Mouse (Mus musculus) ES-E14 (cell line): ENCODE results near the gene Cd48. TPM values are rescaled to one million over a fixed set of nuclear protein-coding genes. Genes with fewer than 3 reads are reported as not detected.
A peak's percentile ranks its signal among the peaks of the same experiment; 100 is the strongest.
"Not testable (repeated sequence)": the region's sequence is repeated elsewhere in the genome, so short reads cannot be mapped to it uniquely, and the experiment has no call there.

Source experiments
- DNase-seq: peaks from one replicate; pipeline ENCODE4 v3.0.0-alpha.2; 2013; ENCODE audit warnings: low read depth, low spot score
- H3K27ac ChIP-seq: 2 replicates; pipeline ENCODE4 v1.5.1; 2012; ENCODE audit warnings: low read depth, mild to moderate bottlenecking, low read length, moderate library complexity, mixed read lengths; ENCODE audit not compliant: poor library complexity, insufficient read depth, severe bottlenecking
- H3K36me3 ChIP-seq: 2 replicates; pipeline ENCODE4 v1.6.1; 2012; ENCODE audit warnings: mild to moderate bottlenecking, low read length, moderate library complexity, mixed read lengths; ENCODE audit not compliant: control insufficient read depth, poor library complexity, insufficient read depth, severe bottlenecking
- H3K4me1 ChIP-seq, 2 experiments: fragments of 150-350 bp in 1 of 2; sonication (generic) in 1 of 2; 2 replicates each; pipeline ENCODE4 v1.6.1; 2012; ENCODE audit warnings: low read length in 2 of 2, mild to moderate bottlenecking in 1 of 2, mixed read lengths in 1 of 2; ENCODE audit not compliant: control insufficient read depth in 2 of 2, insufficient read depth in 2 of 2, poor library complexity in 1 of 2
- H3K4me3 ChIP-seq, 2 experiments: fragments of 150-350 bp in 1 of 2; sonication (generic) in 1 of 2; 2 replicates each; pipeline ENCODE4 v1.5.1; 2012; ENCODE audit warnings: low read length in 2 of 2, low read depth in 1 of 2, mild to moderate bottlenecking in 1 of 2, mixed read lengths in 1 of 2; ENCODE audit not compliant: insufficient read depth in 1 of 2, poor library complexity in 1 of 2, severe bottlenecking in 1 of 2
- H3K9ac ChIP-seq: 2 replicates; pipeline ENCODE4 v1.6.1; 2012; ENCODE audit warnings: low read depth, mild to moderate bottlenecking, low read length, mixed read lengths; ENCODE audit not compliant: poor library complexity, insufficient read depth, severe bottlenecking
- H3K9me3 ChIP-seq: fragments of 150-350 bp; sonication (generic); 2 replicates; pipeline ENCODE4 v1.6.1; 2012; ENCODE audit warnings: low read depth, mild to moderate bottlenecking, low read length; ENCODE audit not compliant: control insufficient read depth, insufficient read depth
- CHD2 ChIP-seq: IDR thresholded peaks from 2 replicates; pipeline ENCODE4 v1.6.1; 2014; ENCODE audit warnings: mild to moderate bottlenecking, low read depth, low read length, inconsistent platforms
- HCFC1 ChIP-seq: IDR thresholded peaks from 2 replicates; pipeline ENCODE4 v1.6.1; 2012; ENCODE audit warnings: low read length, inconsistent platforms, borderline replicate concordance; ENCODE audit not compliant: insufficient read depth
- MAFK ChIP-seq: IDR thresholded peaks from 2 replicates; pipeline ENCODE4 v1.6.1; 2014; ENCODE audit warnings: mild to moderate bottlenecking, low read depth, low read length, inconsistent platforms; ENCODE audit not compliant: insufficient read depth
- ZC3H11A ChIP-seq: IDR thresholded peaks from 2 replicates; pipeline ENCODE4 v1.6.1; 2012; ENCODE audit warnings: low read depth, mild to moderate bottlenecking, inconsistent platforms, low read length, borderline replicate concordance
- ZNF384 ChIP-seq: IDR thresholded peaks from 2 replicates; pipeline ENCODE4 v1.6.1; 2012; ENCODE audit warnings: low read depth, low read length, inconsistent platforms
- in situ Hi-C, 2 experiments: fragments of 600-800 bp; cut with MboI; formaldehyde crosslinking; loops; one replicate each; pipeline ENCODE4 v1.15.1; 2025; ENCODE audit warnings: low sequenced_read_pairs in 2 of 2, inconsistent platforms in 1 of 2; ENCODE audit not compliant: unreplicated experiment in 2 of 2
- total RNA-seq: library from RNA; depleted of rRNA; stranded (reverse); fragments of 300-350 nt; gene quantifications from 2 replicates; pipeline ENCODE4 v1.2.3, GENCODE M21; 2012

Gene Cd48
- total RNA-seq, 1 experiment: 0.22 TPM

DNA sequence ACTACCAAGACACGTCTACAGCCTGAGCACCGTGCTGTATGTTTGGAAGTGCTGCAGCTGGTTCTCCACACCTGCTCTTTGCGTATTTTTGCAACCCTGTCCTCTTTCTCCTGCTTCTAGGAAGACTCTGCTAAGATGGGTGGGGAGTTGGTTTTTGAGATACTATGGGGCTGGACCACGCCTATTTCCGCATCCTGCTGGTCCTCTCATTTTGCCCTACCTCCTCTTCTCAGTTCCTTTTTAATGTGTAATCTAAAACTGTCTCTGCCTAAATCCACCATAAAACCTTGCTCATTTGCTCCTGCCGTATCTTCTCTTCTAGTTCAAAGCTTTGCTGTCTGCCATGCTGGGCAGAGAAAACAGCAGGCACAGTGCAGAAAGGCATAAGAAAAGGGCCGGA, 800 bp upstream of the Cd48 start:
- H3K36me3 ChIP-seq: no peaks in the 10 kb centered on the region
- no peaks in the 10 kb centered on the region for H3K9me3 ChIP-seq
- H3K9ac ChIP-seq: no peak overlapping the region
- TF ChIP-seq MAFK (no peak), CHD2 (no peak), HCFC1 (no peak), ZNF384 (no peak)
- in situ Hi-C loops: no loop called here
- H3K4me3 ChIP-seq: no peak overlapping the region
- no peak overlapping the region for H3K27ac ChIP-seq
- no peaks in the 10 kb centered on the region for H3K4me1 ChIP-seq
- DNase-seq: no peak

DNA sequence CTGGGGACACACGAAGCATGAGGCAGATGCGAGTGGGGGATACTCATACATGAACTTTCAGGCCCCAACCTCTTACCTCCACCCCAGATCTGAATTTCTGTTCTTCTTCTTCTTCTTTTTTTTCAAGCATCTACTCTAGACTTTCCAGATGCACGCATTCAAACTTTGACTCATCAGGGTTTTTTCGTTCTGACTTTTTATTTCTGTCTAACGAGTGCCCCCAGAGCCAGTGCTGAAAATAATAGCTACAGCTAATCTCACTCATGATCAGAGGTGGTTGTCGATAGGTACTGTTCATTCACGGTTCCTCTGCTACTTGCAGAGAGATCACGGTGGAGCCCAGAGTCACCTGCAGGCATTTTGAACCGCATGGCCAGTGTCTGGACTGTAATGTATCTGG, 3.1 kb downstream of the Cd48 start:
- Histone ChIP-seq H3K9ac (no peak overlapping the region), H3K4me3 (no peak overlapping the region), H3K9me3 (no peaks in the 10 kb centered on the region), H3K4me1 (no peaks in the 10 kb centered on the region), H3K27ac (no peak overlapping the region), H3K36me3 (no peaks in the 10 kb centered on the region)
- in situ Hi-C loops: no loop called here
- DNase-seq: no peak
- no peak for TF ChIP-seq MAFK

DNA sequence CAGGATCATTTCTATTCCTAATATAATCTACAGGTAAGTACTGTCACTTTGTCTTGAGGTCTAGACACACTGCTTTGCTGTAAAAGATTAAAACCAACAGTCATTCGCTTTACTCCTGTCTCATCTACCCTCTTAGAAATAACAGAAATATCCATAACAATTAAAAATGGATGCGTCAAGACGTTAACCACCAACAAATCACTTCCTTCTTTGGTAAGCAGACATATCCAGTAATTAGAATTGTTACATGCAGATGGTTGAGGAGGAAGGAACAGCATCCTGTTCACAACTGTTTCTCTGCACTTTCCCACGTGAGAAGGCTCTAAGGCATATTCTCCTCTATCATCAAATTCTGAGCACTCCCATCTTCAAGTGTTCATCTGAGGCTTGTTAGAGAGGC, 5.5 kb downstream of the Cd48 start:
- H3K27ac ChIP-seq: no peak overlapping the region
- H3K9me3 ChIP-seq: no peaks in the 10 kb centered on the region
- H3K4me3 ChIP-seq: no peak overlapping the region
- in situ Hi-C loops: no loop called here
- DNase-seq: no peak
- H3K36me3 ChIP-seq: no peaks in the 10 kb centered on the region
- TF ChIP-seq ZNF384: no peak
- no peak for TF ChIP-seq HCFC1
- TF ChIP-seq CHD2: no peak
- no peak for TF ChIP-seq ZC3H11A
- TF ChIP-seq MAFK: no peak
- H3K4me1 ChIP-seq: no peaks in the 10 kb centered on the region
- no peak overlapping the region for H3K9ac ChIP-seq

DNA sequence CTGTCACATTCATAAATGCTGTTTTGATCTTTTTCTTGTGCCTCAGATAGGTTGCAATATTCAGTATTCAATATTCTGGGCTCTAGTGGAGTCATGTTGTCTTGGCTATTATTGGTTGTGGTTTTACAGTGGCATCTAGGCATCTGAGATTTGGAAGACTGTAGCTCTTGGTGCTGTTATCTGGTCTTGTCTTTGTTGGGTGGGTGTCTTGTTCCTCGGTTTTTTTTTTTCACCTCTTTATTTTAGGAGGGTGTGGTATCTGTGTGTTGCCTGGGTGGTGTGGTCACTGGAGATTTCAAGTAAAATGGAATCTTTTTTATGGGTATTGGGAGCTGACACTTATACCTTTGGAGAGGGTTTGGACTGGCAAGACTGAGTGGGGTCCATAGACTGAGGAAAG, 12.1 kb downstream of the Cd48 start:
- in situ Hi-C loops: no loop called here

DNA sequence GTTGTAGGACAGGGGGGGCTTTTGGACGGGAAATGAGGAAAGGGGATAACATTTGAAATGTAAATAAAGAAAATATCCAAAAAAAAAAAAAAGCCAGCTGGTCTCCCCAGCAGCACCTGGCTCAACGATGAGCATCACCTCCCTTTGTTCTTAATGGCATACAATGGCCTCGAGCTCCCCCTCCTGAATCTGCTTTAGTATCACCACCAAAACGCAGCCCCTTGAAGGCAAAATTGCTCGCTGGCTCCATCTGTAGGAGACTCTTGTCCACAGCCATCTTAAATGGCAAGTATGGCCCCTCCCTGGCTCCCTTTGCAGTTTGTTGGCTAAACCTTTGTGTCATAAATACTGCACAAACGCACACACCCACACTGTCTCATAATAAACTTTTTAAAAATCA, 17.2 kb downstream of the Cd48 start:
- no peaks in the 10 kb centered on the region for H3K4me1 ChIP-seq
- in situ Hi-C loops: no loop called here
- peak; percentile 60 for TF ChIP-seq ZNF384
- TF ChIP-seq ZC3H11A: peak; percentile 51; the same call in 1 of the 2 replicates
- TF ChIP-seq CHD2: no peak
- H3K9ac ChIP-seq: no peak overlapping the region
- no peaks in the 10 kb centered on the region for H3K36me3 ChIP-seq
- DNase-seq: peak; percentile 59
- H3K27ac ChIP-seq: no peak overlapping the region
- H3K9me3 ChIP-seq: no peaks in the 10 kb centered on the region
- no peak overlapping the region for H3K4me3 ChIP-seq

More for the DNA sequence above, 12.1 kb downstream of the Cd48 start:
- H3K9ac ChIP-seq: no peak overlapping the region
- DNase-seq: no peak
- H3K27ac ChIP-seq: no peak overlapping the region
- no peaks in the 10 kb centered on the region for H3K4me1 ChIP-seq
- H3K9me3 ChIP-seq: no peaks in the 10 kb centered on the region
- H3K36me3 ChIP-seq: no peaks in the 10 kb centered on the region
- H3K4me3 ChIP-seq: no peak overlapping the region
- TF ChIP-seq MAFK (no peak), ZNF384 (no peak), HCFC1 (no peak), CHD2 (no peak), ZC3H11A (no peak)

DNA sequence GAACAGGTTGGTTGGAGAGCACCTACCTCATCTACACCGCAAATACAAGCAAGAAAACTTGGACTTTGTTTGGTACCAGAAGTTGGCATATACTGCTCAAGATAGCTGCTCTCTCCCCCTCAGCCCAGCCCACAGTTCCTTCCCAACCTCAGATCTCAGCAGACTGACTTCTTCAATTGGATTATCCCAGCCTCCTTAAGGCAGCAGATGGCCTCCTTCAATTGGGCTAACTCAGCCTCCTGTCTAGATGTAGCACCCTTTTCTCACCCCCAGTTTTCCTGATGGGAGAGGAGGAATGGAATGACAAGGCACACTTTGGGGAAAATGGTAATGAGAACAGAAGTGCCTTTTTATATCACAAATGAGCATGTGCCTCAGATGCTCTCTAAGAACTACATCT, 31.9 kb downstream of the Cd48 start:
- in situ Hi-C loops: not testable (repeated sequence)

More for the DNA sequence above, 31.9 kb downstream of the Cd48 start:
- H3K36me3 ChIP-seq, H3K27ac ChIP-seq, H3K4me1 ChIP-seq, H3K9me3 ChIP-seq, DNase-seq, H3K4me3 ChIP-seq, H3K9ac ChIP-seq: not testable (repeated sequence)
